Mouse (Mus musculus): ENCODE measurements around the gene Gba2. TPM values are rescaled to one million over a fixed set of nuclear protein-coding genes. Genes with fewer than 3 reads are reported as not detected.

Gba2 gene
- polyA plus RNA-seq (2017; shearing (Covaris generic)), result 10 to 100 TPM; 33.3 to 39.1 TPM

GRCm38 (mm10) chr4:43578376-43579204, at the start of gene Gba2, which contains the start of gene Rgp1:
TSS of gene Gba2 (minus strand) at chr4:43578873.
TSS of gene Rgp1 (plus strand) at chr4:43578715.

GRCm38 (mm10) chr4:43584444-43585416, 6.1 kb upstream of the Gba2 start, which contains the start of gene Msmp:
TSS of gene Msmp (minus strand) at chr4:43584494.

GRCm38 (mm10) chr4:43561997-43562768, 16.5 kb downstream of the Gba2 start, which contains the start of the genes Creb3 and Tln1:
TSS of gene Creb3 (plus strand) at chr4:43562332.
TSS of gene Tln1 (minus strand) at chr4:43562691.

Other genes with a start within 250 kb of the Gba2 start
- gene Rusc2, start 196.9 kb downstream of the Gba2 start, polyA plus RNA-seq (2017; shearing (Covaris generic)), result under 1 TPM in 1 of 2 experiments, not detected in 1; 0.96 TPM
- gene Fam166b, start 149.7 kb downstream of the Gba2 start, polyA plus RNA-seq (2017; shearing (Covaris generic)), result under 1 TPM in 1 of 2 experiments, not detected in 1; 0.12 TPM
- 10 to 100 TPM; 35.2 to 58.2 TPM for gene Tesk1, start 136.9 kb downstream of the Gba2 start, polyA plus RNA-seq (2017; shearing (Covaris generic))
- 10 to 100 TPM; 14.2 to 27.3 TPM for gene Cd72, start 124.2 kb downstream of the Gba2 start, polyA plus RNA-seq (2017; shearing (Covaris generic))
- 100 to 1,000 TPM; 151 to 176 TPM for gene Sit1, start 95.1 kb downstream of the Gba2 start, polyA plus RNA-seq (2017; shearing (Covaris generic))
- 10 to 100 TPM; 60.9 to 85.4 TPM for gene Ccdc107, start 86.0 kb downstream of the Gba2 start, polyA plus RNA-seq (2017; shearing (Covaris generic))
- gene Arhgef39, start 79.2 kb downstream of the Gba2 start, polyA plus RNA-seq (2017; shearing (Covaris generic)), result 1 to 10 TPM; 5.6 to 6.3 TPM
- under 1 TPM; 0.17 to 0.47 TPM for gene Car9, start 71.9 kb downstream of the Gba2 start, polyA plus RNA-seq (2017; shearing (Covaris generic))
- under 1 TPM in 1 of 2 experiments, not detected in 1; 0.54 TPM for gene Tpm2, start 55.1 kb downstream of the Gba2 start, polyA plus RNA-seq (2017; shearing (Covaris generic))
- 100 to 1,000 TPM in 1 of 2 experiments, 10 to 100 TPM in 1; 88.7 to 118 TPM for gene Creb3, start 16.5 kb downstream of the Gba2 start, polyA plus RNA-seq (2017; shearing (Covaris generic))
- gene Tln1, start 16.2 kb downstream of the Gba2 start, polyA plus RNA-seq (2017; shearing (Covaris generic)), result 100 to 1,000 TPM; 144 to 270 TPM
- 10 to 100 TPM; 13.3 to 17.8 TPM for gene Rgp1, start 158 bp downstream of the Gba2 start, polyA plus RNA-seq (2017; shearing (Covaris generic))
- gene Msmp, start 5.6 kb upstream of the Gba2 start, polyA plus RNA-seq (2017; shearing (Covaris generic)), result 1 to 10 TPM; 1.2 to 3.1 TPM
- gene Npr2, start 53.1 kb upstream of the Gba2 start, polyA plus RNA-seq (2017; shearing (Covaris generic)), result under 1 TPM in 1 of 2 experiments, not detected in 1; 0.18 TPM
- gene Spag8, start 74.7 kb upstream of the Gba2 start, polyA plus RNA-seq (2017; shearing (Covaris generic)), result under 1 TPM in 1 of 2 experiments, not detected in 1; 0.37 TPM
- 10 to 100 TPM; 57.3 to 78.0 TPM for gene Hint2, start 77.6 kb upstream of the Gba2 start, polyA plus RNA-seq (2017; shearing (Covaris generic))
- gene Tmem8b, start 90.1 kb upstream of the Gba2 start, polyA plus RNA-seq (2017; shearing (Covaris generic)), result 1 to 10 TPM in 1 of 2 experiments, under 1 TPM in 1; 0.26 to 1.6 TPM
- gene Fam221b, start 90.3 kb upstream of the Gba2 start, polyA plus RNA-seq (2017; shearing (Covaris generic)), result 1 to 10 TPM; 1.2 to 1.3 TPM
- not detected for gene Olfr70, start 121.9 kb upstream of the Gba2 start, polyA plus RNA-seq (2017; shearing (Covaris generic))
- gene Olfr71, start 131.4 kb upstream of the Gba2 start, polyA plus RNA-seq (2017; shearing (Covaris generic)), result under 1 TPM in 1 of 2 experiments, not detected in 1; 0.18 TPM
- not detected for gene Hrct1, start 148.3 kb upstream of the Gba2 start, polyA plus RNA-seq (2017; shearing (Covaris generic))
- gene Spaar, start 151.2 kb upstream of the Gba2 start, polyA plus RNA-seq (2017; shearing (Covaris generic)), result under 1 TPM in 1 of 2 experiments, not detected in 1; 0.22 TPM
- gene Olfr159, start 192.1 kb upstream of the Gba2 start, polyA plus RNA-seq (2017; shearing (Covaris generic)), result not detected
- gene Olfr156, start 245.0 kb upstream of the Gba2 start, polyA plus RNA-seq (2017; shearing (Covaris generic)), result not detected

All from activated CD4-positive, CD25-positive, alpha-beta regulatory T cell (primary cell).